Mouse (Mus musculus): ENCODE measurements around the gene Manf. TPM values are rescaled to one million over a fixed set of nuclear protein-coding genes. Genes with fewer than 3 reads are reported as not detected.

Gene Manf
- polyA plus RNA-seq, 1 experiment: 59.1 TPM

DNA sequence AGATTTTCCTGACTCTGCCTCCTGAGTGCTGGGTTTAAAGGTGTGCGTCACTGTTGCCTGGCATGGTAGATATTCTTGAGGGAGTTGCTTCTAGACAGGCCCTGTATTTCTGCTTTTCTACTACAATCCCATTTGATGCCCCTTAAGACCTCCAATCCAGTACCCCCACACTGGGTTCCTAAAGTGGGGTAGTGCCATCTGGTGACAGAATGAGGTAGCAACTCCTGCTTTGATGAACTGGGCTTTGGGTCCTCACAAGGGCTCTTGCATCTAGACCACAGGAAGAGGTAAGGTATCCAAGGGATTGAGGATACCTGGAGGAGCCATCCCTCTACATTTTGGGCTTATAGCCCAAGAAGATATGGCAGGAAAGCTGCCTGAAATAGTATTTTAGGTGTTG, 72.6 kb downstream of the Manf start:
- H3K4me1 ChIP-seq (ENCODE audit: control insufficient read depth, insufficient read depth, low read length): no peaks in the 10 kb centered on the region

DNA sequence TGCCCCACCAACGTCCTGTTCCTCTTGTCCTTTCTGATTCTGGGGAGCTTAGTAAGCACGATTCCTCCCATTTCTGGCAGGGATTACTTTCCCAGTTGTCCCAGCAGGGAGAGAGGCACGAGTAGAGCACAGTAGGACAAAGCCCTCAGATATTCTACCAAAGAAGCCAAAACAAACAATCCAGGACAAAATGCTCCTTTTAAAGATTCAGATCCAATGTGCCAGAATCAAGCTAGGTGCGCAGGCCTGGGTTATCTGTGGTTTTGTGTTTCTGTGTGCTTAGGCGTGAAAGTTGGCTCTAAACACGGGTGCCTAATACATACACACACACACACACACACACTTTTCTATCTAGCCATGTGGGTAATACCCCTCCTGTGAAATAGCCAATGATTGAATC, 73.6 kb downstream of the Manf start:
- no peak overlapping the region for H3K27ac ChIP-seq (ENCODE audit: insufficient read depth, low read length)
- H3K4me3 ChIP-seq (ENCODE audit: insufficient read depth, low read length): no peak overlapping the region
- TF ChIP-seq CTCF (IDR thresholded peaks at IDR 0.05; ENCODE audit: extremely low read depth, insufficient read depth, low read length) (no peak), POLR2A (IDR thresholded peaks at IDR 0.05; ENCODE audit: extremely low read depth, insufficient read depth, low read length) (no peak)
- no peaks in the 10 kb centered on the region for H3K4me1 ChIP-seq (ENCODE audit: control insufficient read depth, insufficient read depth, low read length)

More for the DNA sequence above, 72.6 kb downstream of the Manf start:
- TF ChIP-seq CTCF (IDR thresholded peaks at IDR 0.05; ENCODE audit: extremely low read depth, insufficient read depth, low read length) (peak; percentile 42), POLR2A (IDR thresholded peaks at IDR 0.05; ENCODE audit: extremely low read depth, insufficient read depth, low read length) (no peak)
- Histone ChIP-seq H3K4me3 (ENCODE audit: insufficient read depth, low read length) (no peak overlapping the region), H3K27ac (ENCODE audit: insufficient read depth, low read length) (no peak overlapping the region)

DNA sequence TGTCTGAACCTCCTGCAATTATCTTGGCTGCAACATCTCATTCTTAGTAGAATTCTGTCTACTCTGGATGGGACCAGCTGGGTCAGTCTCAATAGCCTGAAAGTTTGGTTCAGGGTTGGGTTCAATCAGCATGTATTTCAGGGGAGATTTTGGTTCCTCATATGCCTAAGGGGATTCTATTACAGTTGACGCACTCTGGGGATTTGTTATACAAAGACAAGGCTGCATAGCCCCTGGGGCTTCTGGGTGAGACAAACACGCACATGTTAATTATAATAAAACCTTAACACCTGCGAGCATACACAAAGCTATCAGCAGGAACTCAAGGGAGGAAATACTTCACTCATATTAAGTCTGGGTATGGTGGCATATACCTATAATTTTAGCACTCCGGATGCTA, 85.3 kb downstream of the Manf start:
- Histone ChIP-seq H3K4me1 (ENCODE audit: control insufficient read depth, insufficient read depth, low read length) (no peaks in the 10 kb centered on the region), H3K4me3 (ENCODE audit: insufficient read depth, low read length) (no peak overlapping the region), H3K27ac (ENCODE audit: insufficient read depth, low read length) (no peak overlapping the region)
- TF ChIP-seq POLR2A (IDR thresholded peaks at IDR 0.05; ENCODE audit: extremely low read depth, insufficient read depth, low read length): no peak
- no peak for TF ChIP-seq CTCF (IDR thresholded peaks at IDR 0.05; ENCODE audit: extremely low read depth, insufficient read depth, low read length)

DNA sequence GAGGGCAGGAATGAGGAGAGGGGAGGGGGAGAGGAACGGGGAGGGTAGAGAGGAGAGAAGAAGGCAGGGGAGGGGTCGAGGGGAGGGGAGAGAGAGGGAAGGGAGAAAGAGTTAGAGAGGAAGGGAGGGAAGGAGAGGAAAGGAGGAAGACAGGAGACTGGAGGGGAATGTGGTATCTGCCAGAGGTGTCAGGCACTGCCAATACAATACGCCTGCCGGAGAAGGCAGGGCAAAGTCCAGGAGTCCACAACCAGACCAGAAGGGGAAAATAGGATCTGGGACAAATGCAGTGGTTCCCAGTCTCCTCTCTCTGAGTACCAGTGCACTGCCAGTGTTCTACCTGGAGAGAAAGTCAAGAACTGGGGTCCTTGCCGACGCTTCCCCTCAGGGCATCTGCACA, 100.9 kb downstream of the Manf start:
- no peak overlapping the region for H3K4me3 ChIP-seq (ENCODE audit: insufficient read depth, low read length)
- H3K4me1 ChIP-seq (ENCODE audit: control insufficient read depth, insufficient read depth, low read length): peaks cover 5% of the 10 kb centered on the region
- TF ChIP-seq POLR2A (IDR thresholded peaks at IDR 0.05; ENCODE audit: extremely low read depth, insufficient read depth, low read length) (no peak), CTCF (IDR thresholded peaks at IDR 0.05; ENCODE audit: extremely low read depth, insufficient read depth, low read length) (no peak)
- no peak overlapping the region for H3K27ac ChIP-seq (ENCODE audit: insufficient read depth, low read length)

DNA sequence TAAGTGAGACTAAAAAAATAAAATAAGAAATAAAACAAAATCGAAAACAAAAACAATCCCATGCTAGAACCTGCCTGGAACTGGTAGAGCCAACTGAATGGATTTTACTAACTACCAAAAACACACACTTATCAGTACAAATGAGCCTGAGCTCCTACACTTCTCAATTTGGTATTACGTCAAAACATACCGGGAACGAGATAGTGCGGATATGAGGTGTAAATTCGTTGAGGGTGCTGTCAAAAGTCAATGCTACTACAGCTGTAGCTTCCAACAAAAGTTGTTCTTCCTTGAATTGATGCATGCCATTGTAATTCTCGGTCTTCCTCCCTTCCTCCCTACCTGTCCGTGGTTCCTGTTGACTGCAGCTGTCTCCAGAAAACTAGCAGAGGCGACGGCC, 102.4 kb downstream of the Manf start:
- Histone ChIP-seq H3K4me1 (ENCODE audit: control insufficient read depth, insufficient read depth, low read length) (peaks cover 5% of the 10 kb centered on the region), H3K4me3 (ENCODE audit: insufficient read depth, low read length) (peak overlapping the region; percentile 78), H3K27ac (ENCODE audit: insufficient read depth, low read length) (no peak overlapping the region)
- no peak for TF ChIP-seq POLR2A (IDR thresholded peaks at IDR 0.05; ENCODE audit: extremely low read depth, insufficient read depth, low read length)
- no peak for TF ChIP-seq CTCF (IDR thresholded peaks at IDR 0.05; ENCODE audit: extremely low read depth, insufficient read depth, low read length)

DNA sequence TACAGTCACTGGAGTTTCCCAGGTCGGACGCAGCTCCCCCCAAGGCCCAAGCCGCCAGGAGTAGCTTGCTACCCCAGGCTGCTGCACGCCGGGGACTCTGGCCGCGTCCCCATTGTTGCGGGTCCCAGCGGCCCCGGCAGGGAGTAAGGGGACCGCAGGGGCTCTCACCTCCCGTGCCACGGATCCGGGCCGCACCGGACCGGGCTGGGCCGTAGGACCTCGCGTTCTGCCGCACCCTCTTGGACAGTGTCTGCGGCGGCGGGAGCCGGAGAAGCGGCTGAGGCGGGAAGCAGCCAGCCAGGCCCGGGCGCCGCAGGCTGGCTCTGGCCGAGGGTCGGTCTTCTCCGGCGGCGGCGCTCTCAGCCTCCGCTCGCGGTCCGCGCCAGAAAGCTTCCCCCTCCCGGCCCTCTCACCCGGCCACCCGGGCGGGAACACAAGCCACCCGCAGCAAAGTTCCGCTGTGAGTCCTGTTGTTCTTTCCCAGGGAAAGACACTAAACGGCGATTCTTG, 102.9 kb downstream of the Manf start, which contains the start of gene Rad54l2:
Rad54l2 (minus strand) TSS at position 383 of the 510 bp plus-strand sequence.
- Histone ChIP-seq H3K27ac (ENCODE audit: insufficient read depth, low read length) (peak within 1 kb of the TSS; percentile 68; the same call in 1 of the 2 replicates), H3K4me1 (ENCODE audit: control insufficient read depth, insufficient read depth, low read length) (peaks cover 5% of the 10 kb centered on the region), H3K4me3 (ENCODE audit: insufficient read depth, low read length) (peak within 1 kb of the TSS; percentile 78)
- TF ChIP-seq POLR2A (IDR thresholded peaks at IDR 0.05; ENCODE audit: extremely low read depth, insufficient read depth, low read length) (no peak), CTCF (IDR thresholded peaks at IDR 0.05; ENCODE audit: extremely low read depth, insufficient read depth, low read length) (no peak)

Other genes starting within 250 kb of the Manf start
- gene Grm2, start 235.9 kb downstream of the Manf start, polyA plus RNA-seq (2012; rRNA removed): 54.7 and 61.4 TPM in 2 replicates
- gene Tex264, start 206.1 kb downstream of the Manf start, polyA plus RNA-seq (2012; rRNA removed): 106 and 109 TPM in 2 replicates
- gene Rad54l2, start 102.8 kb downstream of the Manf start, polyA plus RNA-seq (2012; rRNA removed): 7.2 and 7.6 TPM in 2 replicates
- gene Dcaf1, start 70.1 kb downstream of the Manf start, polyA plus RNA-seq (2012; rRNA removed): 18.1 and 18.4 TPM in 2 replicates
- 16.2 and 16.6 TPM in 2 replicates for gene Rbm15b, start 4.6 kb downstream of the Manf start, polyA plus RNA-seq (2012; rRNA removed)

Measured in cortical plate, adult 2 months (tissue).